Mouse (Mus musculus): ENCODE data around the gene Gpr174. TPM values are rescaled to one million over a fixed set of nuclear protein-coding genes. Genes with fewer than 3 reads are reported as not detected.
"Not testable (repeated sequence)": the region's sequence is repeated elsewhere in the genome, so short reads cannot be mapped to it uniquely, and the experiment has no call there.

Gpr174 gene
- polyA plus RNA-seq (2015; fragmentation: Nextera tagmentation; extraction: Ambion mirVana): 0.09 and 0.22 TPM in 2 replicates

DNA sequence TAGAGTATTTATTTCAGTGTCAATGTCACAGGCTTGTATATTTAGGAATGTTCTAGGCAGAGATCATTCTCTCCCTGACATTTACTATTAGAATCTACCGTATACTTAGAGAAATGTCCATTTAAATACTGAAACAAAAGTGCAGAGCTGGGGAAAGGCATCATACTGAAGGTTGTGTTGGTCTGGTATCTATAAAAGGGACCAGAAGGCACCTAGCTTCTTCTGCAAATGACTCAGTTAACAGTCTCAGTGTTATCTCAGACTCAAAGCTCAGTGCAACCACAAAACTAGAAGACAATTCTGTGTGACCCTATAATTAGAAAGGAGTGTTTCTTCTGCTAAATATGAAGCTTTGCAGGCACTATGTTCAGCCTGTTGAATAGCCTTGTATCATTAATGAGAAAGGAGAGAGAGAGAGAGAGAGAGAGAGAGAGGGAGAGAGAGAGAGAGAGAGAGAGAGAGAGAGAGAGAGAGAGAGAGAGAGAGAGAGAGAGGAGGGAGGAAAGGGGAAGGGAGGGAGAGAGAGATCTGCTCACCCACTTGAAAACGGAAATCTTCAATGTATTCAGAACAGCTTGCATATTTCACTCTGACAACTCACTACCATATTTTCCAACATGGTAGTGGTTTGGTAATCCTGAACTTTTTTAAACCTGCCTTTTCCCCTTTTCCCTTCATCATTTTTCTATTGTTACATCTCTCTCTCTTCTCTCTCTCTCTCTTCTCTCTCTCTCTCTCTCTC is at the start of gene Gpr174:
TSS of gene Gpr174 (plus strand) at position 393 of the 742 bp plus-strand sequence.
- DNase-seq (no peak), ATAC-seq (ENCODE audit: low read depth) (no peak)
- Histone ChIP-seq H3K4me2 (no peak within 1 kb of the TSS), H3K9ac (no peak within 1 kb of the TSS), H3K27me3 (no peaks in the 10 kb centered on the region), H3K27ac (no peak within 1 kb of the TSS), H3K4me3 (replicated peaks) (no peak within 1 kb of the TSS), H3K4me1 (replicated peaks) (no peaks in the 10 kb centered on the region), H3K9me3 (replicated peaks) (no peaks in the 10 kb centered on the region), H3K36me3 (no peaks in the 10 kb centered on the region)
- 25% methylated on average over 2 of the region's 2 CpGs for WGBS (ENCODE audit: insufficient replicate concordance)

DNA sequence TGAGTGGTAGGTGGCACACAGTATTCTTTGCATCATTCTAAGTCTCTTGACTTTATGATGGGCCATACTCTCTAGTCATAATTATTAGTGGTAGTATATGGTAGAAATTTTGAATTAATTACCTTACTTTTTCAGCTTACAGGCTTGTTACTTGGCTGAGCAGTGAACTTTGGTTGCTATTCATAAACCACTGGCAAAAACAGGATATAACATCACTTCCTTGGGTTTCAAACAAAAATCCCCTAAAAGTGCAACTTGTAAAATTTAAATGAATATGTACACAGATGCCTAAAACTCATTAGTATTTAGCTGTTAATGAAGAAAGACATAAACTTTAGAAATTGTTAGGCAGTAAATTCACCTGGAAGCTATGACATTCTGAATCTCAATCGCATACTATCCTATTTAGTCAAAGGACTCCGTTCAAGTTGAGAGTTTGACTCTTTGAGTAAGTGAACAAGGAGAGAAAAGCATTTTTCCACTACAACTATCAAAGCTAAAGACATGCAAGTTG is 38.0 kb upstream of the Gpr174 start:
- no peak overlapping the region for H3K9ac ChIP-seq
- 58% methylated on average over 2 of the region's 2 CpGs for WGBS (ENCODE audit: insufficient replicate concordance)
- H3K4me2 ChIP-seq: no peak overlapping the region
- no peaks in the 10 kb centered on the region for H3K36me3 ChIP-seq
- H3K4me1 ChIP-seq (replicated peaks): no peaks in the 10 kb centered on the region
- H3K27ac ChIP-seq: no peak overlapping the region
- no peaks in the 10 kb centered on the region for H3K9me3 ChIP-seq (replicated peaks)
- ATAC-seq (ENCODE audit: low read depth): no peak
- no peaks in the 10 kb centered on the region for H3K27me3 ChIP-seq
- H3K4me3 ChIP-seq (replicated peaks): no peak overlapping the region
- no peak for DNase-seq

DNA sequence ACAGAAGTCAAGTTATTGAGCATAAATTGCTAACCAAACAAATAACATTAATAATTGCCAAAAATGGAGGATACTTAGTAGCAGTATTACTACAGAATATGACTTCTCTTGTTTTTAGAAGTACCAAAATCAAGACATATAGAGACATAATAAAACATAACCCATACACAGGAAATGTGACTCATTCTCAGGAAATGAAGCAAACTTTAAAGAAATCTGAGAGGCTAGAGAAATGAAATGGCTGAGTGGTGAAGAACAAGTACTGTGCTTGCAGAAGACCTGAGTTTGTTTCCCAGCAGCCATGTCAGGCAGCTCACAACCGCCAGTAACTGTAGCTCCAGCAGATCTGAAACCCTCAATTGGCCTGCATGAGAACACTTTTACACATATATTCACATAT is 30.8 kb upstream of the Gpr174 start:
- WGBS (ENCODE audit: insufficient replicate concordance): 58% methylated on average over 1 of the region's 1 CpGs
- Histone ChIP-seq H3K9me3 (replicated peaks) (no peaks in the 10 kb centered on the region), H3K36me3 (no peaks in the 10 kb centered on the region), H3K4me2 (no peak overlapping the region), H3K4me1 (replicated peaks) (no peaks in the 10 kb centered on the region), H3K4me3 (replicated peaks) (no peak overlapping the region), H3K9ac (no peak overlapping the region), H3K27me3 (no peaks in the 10 kb centered on the region), H3K27ac (no peak overlapping the region)
- DNase-seq (no peak), ATAC-seq (ENCODE audit: low read depth) (no peak)

GRCm38 (mm10) chrX:107231214-107231613 is 24.5 kb upstream of the Gpr174 start:
- H3K4me1 ChIP-seq (replicated peaks): no peaks in the 10 kb centered on the region
- no peak for DNase-seq
- H3K27me3 ChIP-seq: no peaks in the 10 kb centered on the region
- no peaks in the 10 kb centered on the region for H3K9me3 ChIP-seq (replicated peaks)
- WGBS (ENCODE audit: insufficient replicate concordance): 22% methylated on average over 1 of the region's 1 CpGs
- no peak overlapping the region for H3K9ac ChIP-seq
- H3K4me2 ChIP-seq: no peak overlapping the region
- H3K36me3 ChIP-seq: no peaks in the 10 kb centered on the region
- ATAC-seq (ENCODE audit: low read depth): no peak
- no peak overlapping the region for H3K27ac ChIP-seq
- no peak overlapping the region for H3K4me3 ChIP-seq (replicated peaks)

DNA sequence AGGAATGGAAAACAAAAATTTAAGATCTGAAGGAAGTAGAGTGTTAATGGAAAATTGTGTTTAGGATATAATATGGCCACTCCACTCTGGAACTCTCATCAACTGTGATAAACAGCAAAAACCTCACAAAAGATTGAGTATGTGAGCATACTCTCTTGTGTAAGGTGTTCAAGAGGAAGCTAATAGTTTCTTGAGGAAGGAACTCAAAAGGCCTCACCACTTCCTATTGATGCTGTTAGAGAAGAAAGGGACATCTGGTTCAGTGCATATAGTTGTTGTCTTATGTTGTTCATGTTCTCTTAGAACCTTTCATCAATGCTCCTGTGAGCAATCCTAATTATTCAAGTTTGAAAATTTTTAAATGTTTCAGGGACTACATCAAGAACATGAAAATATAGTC is 21.0 kb upstream of the Gpr174 start:
- no peaks in the 10 kb centered on the region for H3K27me3 ChIP-seq
- H3K27ac ChIP-seq: no peak overlapping the region
- H3K4me2 ChIP-seq: no peak overlapping the region
- DNase-seq (no peak), ATAC-seq (ENCODE audit: low read depth) (no peak)
- no peaks in the 10 kb centered on the region for H3K9me3 ChIP-seq (replicated peaks)
- H3K4me1 ChIP-seq (replicated peaks): no peaks in the 10 kb centered on the region
- H3K9ac ChIP-seq: no peak overlapping the region
- no peaks in the 10 kb centered on the region for H3K36me3 ChIP-seq
- H3K4me3 ChIP-seq (replicated peaks): no peak overlapping the region

DNA sequence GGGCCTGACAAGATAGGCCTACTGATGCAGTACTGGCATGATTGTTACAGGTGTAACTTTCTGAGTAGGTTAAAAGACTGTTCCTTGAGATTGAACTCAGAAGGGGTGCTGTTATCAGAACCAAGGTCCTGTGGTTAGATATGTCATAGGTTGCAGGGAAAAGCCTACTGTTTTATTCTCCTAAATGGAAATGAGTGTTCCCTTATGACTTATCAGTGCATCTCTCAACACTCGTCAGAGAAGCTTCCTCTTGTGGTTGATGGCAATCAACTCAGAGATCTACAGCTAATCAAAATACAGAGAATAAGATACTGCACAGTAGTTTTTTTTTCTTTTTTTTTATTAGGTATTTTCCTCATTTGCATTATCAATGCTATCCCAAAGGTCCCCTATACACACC is 19.2 kb upstream of the Gpr174 start:
- ATAC-seq (ENCODE audit: low read depth) (no peak), DNase-seq (no peak)
- H3K9me3 ChIP-seq (replicated peaks): no peaks in the 10 kb centered on the region
- H3K4me2 ChIP-seq: no peak overlapping the region
- no peaks in the 10 kb centered on the region for H3K27me3 ChIP-seq
- H3K4me1 ChIP-seq (replicated peaks): no peaks in the 10 kb centered on the region
- H3K9ac ChIP-seq: no peak overlapping the region
- H3K4me3 ChIP-seq (replicated peaks): no peak overlapping the region
- H3K27ac ChIP-seq: no peak overlapping the region
- H3K36me3 ChIP-seq: no peaks in the 10 kb centered on the region
- WGBS (ENCODE audit: insufficient replicate concordance): 50% methylated on average over 1 of the region's 1 CpGs

DNA sequence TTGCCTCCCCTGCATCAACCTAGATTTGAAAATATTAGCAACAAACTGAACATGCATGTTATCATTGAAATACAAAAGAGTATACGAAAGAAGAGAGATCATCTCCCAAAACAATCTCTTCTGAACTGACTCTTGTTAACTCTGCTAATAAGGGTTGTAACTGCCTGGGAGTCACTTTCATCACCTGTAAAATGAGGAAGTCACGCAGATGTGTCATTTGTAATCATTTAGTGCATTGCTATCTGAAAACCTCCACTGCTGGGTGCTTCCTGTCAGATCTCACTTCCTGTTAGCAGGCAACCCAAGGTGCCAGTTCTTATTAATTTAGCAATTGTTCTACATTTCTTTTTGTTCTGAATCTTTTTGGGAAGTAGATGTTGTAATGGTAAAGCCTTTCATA is 5.3 kb upstream of the Gpr174 start:
- ATAC-seq (ENCODE audit: low read depth): no peak
- H3K4me2 ChIP-seq: no peak overlapping the region

DNA sequence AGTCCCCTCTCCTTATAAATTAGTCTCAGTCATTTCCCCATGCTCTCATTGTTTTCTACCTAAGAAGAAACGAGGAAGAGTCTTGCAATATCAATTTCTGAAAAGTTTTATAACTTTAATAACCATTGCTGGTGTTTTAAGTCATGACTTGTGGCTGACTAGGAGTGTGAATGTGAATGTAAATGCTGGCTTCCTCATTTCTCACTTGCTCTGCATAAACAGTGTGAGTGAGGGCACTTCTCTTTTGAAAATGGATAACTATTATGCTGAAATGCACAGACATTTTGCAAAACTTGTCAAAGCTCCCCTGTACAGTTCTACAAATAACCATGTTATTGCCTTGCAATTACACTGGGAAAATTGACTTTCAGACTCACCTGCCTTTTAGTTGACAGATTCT is 8.9 kb downstream of the Gpr174 start:
- H3K4me3 ChIP-seq (replicated peaks): no peak overlapping the region
- ATAC-seq (ENCODE audit: low read depth): no peak
- H3K27me3 ChIP-seq: no peaks in the 10 kb centered on the region
- 7% methylated on average over 1 of the region's 1 CpGs for WGBS (ENCODE audit: insufficient replicate concordance)
- H3K9me3 ChIP-seq (replicated peaks): no peaks in the 10 kb centered on the region
- no peak overlapping the region for H3K9ac ChIP-seq
- no peaks in the 10 kb centered on the region for H3K36me3 ChIP-seq
- DNase-seq: no peak
- no peaks in the 10 kb centered on the region for H3K4me1 ChIP-seq (replicated peaks)
- no peak overlapping the region for H3K4me2 ChIP-seq
- H3K27ac ChIP-seq: no peak overlapping the region

More for the DNA sequence above, 5.3 kb upstream of the Gpr174 start:
- WGBS (ENCODE audit: insufficient replicate concordance): 39% methylated on average over 2 of the region's 2 CpGs
- no peak for DNase-seq
- Histone ChIP-seq H3K4me3 (replicated peaks) (no peak overlapping the region), H3K27me3 (no peaks in the 10 kb centered on the region), H3K36me3 (no peaks in the 10 kb centered on the region), H3K9me3 (replicated peaks) (no peaks in the 10 kb centered on the region), H3K4me1 (replicated peaks) (no peaks in the 10 kb centered on the region), H3K27ac (no peak overlapping the region), H3K9ac (no peak overlapping the region)

DNA sequence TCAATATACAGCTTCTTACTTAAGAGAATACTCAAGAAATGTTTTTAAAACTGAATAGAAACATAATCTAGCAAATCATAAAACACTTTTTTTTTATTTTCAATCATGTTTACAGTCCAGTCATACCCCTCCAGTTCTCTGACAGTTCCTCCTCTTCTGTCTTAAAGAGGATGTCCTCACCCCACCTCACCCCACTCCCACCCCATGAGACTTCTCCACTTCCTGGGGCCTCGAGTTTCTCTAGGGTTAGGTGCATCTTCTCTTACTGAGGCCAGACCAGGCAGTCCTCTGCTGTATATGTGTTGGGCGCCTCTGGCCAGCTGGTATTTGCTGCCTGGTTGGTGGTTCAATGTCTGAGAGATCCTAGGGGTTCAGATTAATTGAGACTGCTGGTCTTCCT is 21.9 kb downstream of the Gpr174 start:
- Histone ChIP-seq H3K4me3 (replicated peaks) (no peak overlapping the region), H3K9ac (no peak overlapping the region), H3K4me1 (replicated peaks) (no peaks in the 10 kb centered on the region), H3K4me2 (no peak overlapping the region), H3K27ac (no peak overlapping the region), H3K9me3 (replicated peaks) (no peaks in the 10 kb centered on the region), H3K27me3 (no peaks in the 10 kb centered on the region), H3K36me3 (no peaks in the 10 kb centered on the region)
- DNase-seq (no peak), ATAC-seq (ENCODE audit: low read depth) (no peak)
- 30% methylated on average over 2 of the region's 2 CpGs for WGBS (ENCODE audit: insufficient replicate concordance)

DNA sequence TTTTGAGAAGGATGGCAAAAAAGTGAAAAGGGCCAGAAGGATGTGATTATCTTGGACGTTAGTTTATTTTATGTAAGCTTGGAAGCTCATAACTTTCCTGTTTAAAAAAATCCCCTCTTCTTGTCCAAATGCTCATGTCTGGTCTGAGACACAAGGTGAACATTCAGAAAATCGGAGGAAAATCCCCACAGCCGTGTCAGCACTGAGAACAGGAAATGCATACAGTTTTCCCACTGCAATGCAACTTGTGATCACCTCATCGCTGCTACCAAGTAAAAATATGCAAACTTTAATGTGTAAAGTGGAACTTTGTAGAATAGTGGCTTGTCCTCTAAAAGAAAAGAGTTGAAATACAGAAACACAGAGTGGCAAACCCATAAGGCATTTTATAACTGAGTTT is 28.5 kb downstream of the Gpr174 start:
- Histone ChIP-seq H3K4me1 (replicated peaks) (no peaks in the 10 kb centered on the region), H3K4me2 (no peak overlapping the region), H3K27ac (no peak overlapping the region), H3K27me3 (no peaks in the 10 kb centered on the region), H3K9ac (no peak overlapping the region), H3K4me3 (replicated peaks) (no peak overlapping the region), H3K36me3 (no peaks in the 10 kb centered on the region), H3K9me3 (replicated peaks) (no peaks in the 10 kb centered on the region)
- 58% methylated on average over 4 of the region's 4 CpGs for whole genome bisulfite sequencing (ENCODE audit: insufficient replicate concordance)
- DNase-seq: no peak
- no peak for ATAC-seq (ENCODE audit: low read depth)

GRCm38 (mm10) chrX:107297861-107298260 is 42.2 kb downstream of the Gpr174 start:
- not testable (repeated sequence) for H3K4me2 ChIP-seq; ATAC-seq (ENCODE audit: low read depth); H3K9ac ChIP-seq; H3K4me1 ChIP-seq (replicated peaks); H3K27ac ChIP-seq; DNase-seq; H3K27me3 ChIP-seq; H3K9me3 ChIP-seq (replicated peaks); H3K4me3 ChIP-seq (replicated peaks); H3K36me3 ChIP-seq
- 71% methylated on average over 6 of the region's 6 CpGs for WGBS (ENCODE audit: insufficient replicate concordance)

GRCm38 (mm10) chrX:107298761-107299160 is 43.1 kb downstream of the Gpr174 start:
- DNase-seq: no peak
- H3K4me1 ChIP-seq (replicated peaks): no peaks in the 10 kb centered on the region
- H3K4me2 ChIP-seq: no peak overlapping the region
- no peak overlapping the region for H3K9ac ChIP-seq
- no peak overlapping the region for H3K27ac ChIP-seq
- H3K9me3 ChIP-seq (replicated peaks): no peaks in the 10 kb centered on the region
- no peak overlapping the region for H3K4me3 ChIP-seq (replicated peaks)
- no peak for ATAC-seq (ENCODE audit: low read depth)
- no peaks in the 10 kb centered on the region for H3K27me3 ChIP-seq
- H3K36me3 ChIP-seq: no peaks in the 10 kb centered on the region
